Mouse (Mus musculus) thymus, adult 2 months (tissue): ENCODE data around the gene Nagpa.

Experiments used
- CTCF ChIP-seq: fragments of 200-500 bp; IDR thresholded peaks from 2 replicates; pipeline ENCODE4 v1.5.1; 2012; ENCODE audit warnings: mild to moderate bottlenecking, control low read depth, low read length, moderate library complexity, borderline replicate concordance; ENCODE audit not compliant: control insufficient read depth, poor library complexity, insufficient read depth; ENCODE audit errors: extremely low read depth
- POLR2A ChIP-seq: fragments of 200-500 bp; IDR thresholded peaks from 2 replicates; pipeline ENCODE4 v1.6.1; 2012; ENCODE audit warnings: mild to moderate bottlenecking, low read length, control low read depth, moderate library complexity; ENCODE audit not compliant: control insufficient read depth, poor library complexity, insufficient read depth; ENCODE audit errors: extremely low read depth

DNA sequence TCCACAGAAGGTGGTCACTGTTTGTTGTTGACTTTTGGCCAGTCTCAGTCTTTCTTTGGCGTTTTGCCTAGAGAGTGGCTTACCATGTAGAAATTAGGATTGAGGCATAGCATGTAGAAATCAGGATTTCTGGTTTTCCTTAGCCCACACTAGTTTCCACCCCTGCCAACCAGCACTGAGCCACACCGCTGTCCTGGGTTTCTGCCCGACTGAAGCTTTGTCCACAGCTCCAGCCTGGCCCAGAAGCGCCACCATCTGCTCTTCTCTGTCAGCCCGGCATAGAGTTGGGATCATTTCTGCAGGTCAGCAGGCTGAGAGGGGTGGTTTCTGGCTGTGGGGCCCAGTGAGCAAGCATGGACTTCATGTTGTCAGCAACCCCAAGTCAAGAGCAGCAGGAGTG lies 18.9 kb downstream of the Nagpa start:
- TF ChIP-seq POLR2A (no peak), CTCF (no peak)
